Mouse (Mus musculus) adrenal gland, adult (tissue): ENCODE results near the gene Olfr1271.
"Not testable (repeated sequence)": the region's sequence is repeated elsewhere in the genome, so short reads cannot be mapped to it uniquely, and the experiment has no call there.

Source experiments
- DNase-seq, 2 experiments: peaks; one replicate each; pipeline ENCODE4 v3.0.0; 2022 to 2023; ENCODE audit warnings: low spot score in 1 of 2; ENCODE audit not compliant: inconsistent age in 2 of 2

The Olfr1271 gene

DNA sequence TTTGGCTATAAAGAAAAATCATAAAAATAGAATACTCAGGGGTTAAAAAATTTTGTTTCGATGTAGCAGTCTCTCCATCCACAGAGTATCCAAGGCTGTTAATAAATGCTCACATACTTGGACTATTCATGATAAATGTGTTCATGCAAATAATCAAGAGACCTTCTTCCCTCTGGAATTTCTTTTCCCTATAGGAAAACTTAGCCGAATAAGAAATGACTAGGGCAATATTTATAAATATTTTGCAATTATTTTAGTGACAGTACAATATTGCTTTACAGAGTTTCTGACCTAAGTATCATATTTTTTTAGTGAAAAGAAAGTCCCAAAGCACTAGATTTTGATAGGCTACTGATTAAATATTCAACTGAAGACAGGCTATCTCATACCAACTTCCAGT, at the start of gene Olfr1271:
Olfr1271 (minus strand) TSS at position 101 of the 400 bp plus-strand sequence.
- no peak for DNase-seq

DNA sequence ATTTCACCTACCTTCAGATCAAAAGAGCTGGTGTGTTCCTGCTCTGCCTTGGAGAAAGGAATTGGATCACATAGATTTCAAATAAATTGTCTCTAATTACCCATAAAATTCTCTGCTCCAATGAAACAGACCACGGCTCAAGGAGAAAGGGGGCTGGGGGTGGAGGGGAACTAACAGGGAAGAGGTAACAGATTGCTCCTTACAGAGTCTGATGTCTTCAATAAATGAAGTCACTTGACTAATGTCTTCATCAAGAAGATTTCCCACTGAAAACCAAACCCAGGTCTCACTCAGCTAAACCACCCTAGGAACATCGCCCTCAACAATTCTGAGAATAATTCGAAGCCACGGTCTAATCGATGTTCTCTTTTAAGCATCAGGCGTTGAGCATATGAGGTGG, 21.9 kb upstream of the Olfr1271 start, which contains the start of gene Olfr1272:
Olfr1272 (minus strand) TSS at position 101 of the 400 bp plus-strand sequence.
- no peak for DNase-seq

DNA sequence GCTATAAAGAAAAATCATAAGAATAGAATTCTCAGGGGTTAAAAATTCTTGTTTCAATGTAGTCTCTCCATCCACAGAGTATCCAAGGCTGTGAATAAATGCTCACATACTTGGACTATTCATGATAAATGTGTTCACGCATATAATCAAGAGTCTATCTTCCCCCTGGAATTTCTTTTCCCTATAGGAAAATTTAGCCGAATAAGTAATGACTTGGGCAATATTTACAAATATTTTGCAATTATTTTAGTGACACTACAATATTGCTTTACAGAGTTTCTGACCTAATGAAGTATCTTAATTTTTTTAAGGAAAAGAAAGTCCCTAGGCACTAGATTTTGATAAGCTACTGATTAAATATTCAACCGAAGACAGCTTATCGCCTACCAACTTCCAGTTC, 13.3 kb downstream of the Olfr1271 start, which contains the start of gene Olfr142:
Olfr142 (minus strand) TSS at position 101 of the 400 bp plus-strand sequence.
- no peak for DNase-seq

DNA sequence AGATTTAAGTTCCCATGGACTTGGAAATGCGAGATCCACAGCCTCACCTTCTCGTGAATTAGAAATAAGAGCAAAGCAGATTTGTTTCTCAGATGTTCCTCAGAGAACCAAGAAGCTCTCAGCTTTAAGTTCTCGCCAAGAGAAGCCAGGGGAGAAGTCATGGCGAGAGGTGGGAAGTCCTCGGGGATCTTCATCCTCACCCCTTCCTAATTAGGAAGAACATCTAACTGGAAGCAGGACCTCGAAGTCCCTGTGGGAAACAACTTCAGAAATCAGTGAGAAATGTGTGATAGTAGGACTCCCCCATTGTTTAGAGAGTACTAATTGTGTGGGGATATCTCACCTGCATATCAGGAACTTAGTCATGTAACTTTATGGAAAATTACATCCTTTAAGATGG, 46.4 kb downstream of the Olfr1271 start, which contains the start of gene Olfr1506:
Olfr1506 (minus strand) TSS at position 101 of the 400 bp plus-strand sequence.
- DNase-seq, result not testable (repeated sequence)
